In the genomic region with DNA sequence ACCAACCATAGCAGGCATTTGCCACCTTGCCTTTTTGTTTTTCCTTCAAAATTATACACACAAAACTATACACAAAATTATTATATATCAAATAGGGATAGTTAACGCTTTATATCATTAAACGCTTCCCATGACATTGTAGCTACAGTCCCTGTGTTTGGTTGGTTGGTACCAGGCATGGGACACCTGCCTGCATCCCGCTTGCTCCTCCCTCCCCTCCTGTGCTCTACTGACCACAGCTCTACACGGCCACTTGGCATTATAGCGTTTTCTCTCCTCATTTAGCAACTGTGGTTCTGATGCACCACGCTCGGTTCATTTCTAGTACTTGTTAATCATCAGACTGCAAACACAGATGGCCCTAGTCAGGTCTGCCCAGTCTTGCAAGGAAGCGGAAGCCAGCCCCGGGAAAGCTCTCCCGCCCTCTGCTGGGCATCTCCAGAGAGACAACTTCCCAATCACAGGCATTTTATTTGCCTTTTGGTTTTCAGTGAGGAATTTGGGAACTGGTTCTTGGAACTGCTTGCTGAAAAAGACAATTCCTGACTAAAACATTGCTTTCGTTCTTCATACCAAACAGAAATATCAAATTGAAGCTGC, we compare ENCODE assay signal across 9 mouse cellular contexts. TPM values are rescaled to one million over a fixed set of nuclear protein-coding genes. Genes with fewer than 3 reads are reported as not detected.
DNase-seq lines count a peak whose midpoint lies in the region; ATAC-seq lines count a peak whose summit lies in the region.
"Had no signal": no experiment of that assay in that cellular context is flagged by ENCODE, and none has a peak within 500 bp of the region (broad histone marks: within the 10 kb centered on the region; RNA-seq: fewer than 3 reads in every experiment).

No protein-coding gene starts in this region.

- WGBS in liver, embryonic 12.5 days (ENCODE audit: insufficient replicate concordance): 50% methylated on average over 11 of the region's 11 CpGs
- WGBS in embryonic facial prominence, embryonic 10.5 days: 50% methylated on average over 11 of the region's 11 CpGs
- 57% methylated on average over 11 of the region's 11 CpGs for WGBS in limb, embryonic 10.5 days
- WGBS in midbrain, embryonic 15.5 days: 41% methylated on average over 11 of the region's 11 CpGs

- H3K9me3 ChIP-seq in liver, embryonic 12.5 days (replicated peaks): no peaks in the 10 kb centered on the region
- H3K9me3 ChIP-seq in embryonic facial prominence, embryonic 10.5 days: no peaks in the 10 kb centered on the region
- no peaks in the 10 kb centered on the region for H3K9me3 ChIP-seq in limb, embryonic 10.5 days (replicated peaks)
- H3K9me3 ChIP-seq in midbrain, embryonic 15.5 days: no peaks in the 10 kb centered on the region
- H3K9me3 ChIP-seq: G1E had no signal

- H3K36me3 ChIP-seq in liver, embryonic 12.5 days: no peaks in the 10 kb centered on the region
- H3K36me3 ChIP-seq in embryonic facial prominence, embryonic 10.5 days (replicated peaks): no peaks in the 10 kb centered on the region
- H3K36me3 ChIP-seq in limb, embryonic 10.5 days: no peaks in the 10 kb centered on the region
- H3K36me3 ChIP-seq in midbrain, embryonic 15.5 days (replicated peaks): no peaks in the 10 kb centered on the region

- H3K4me2 ChIP-seq in liver, embryonic 12.5 days: no peak overlapping the region
- H3K4me2 ChIP-seq in midbrain, embryonic 15.5 days: peak overlapping the region; percentile 29; the same call in 1 of the 2 replicates

- peaks cover 3% of the 10 kb centered on the region; the same call in 1 of the 2 replicates for H3K4me1 ChIP-seq in liver, embryonic 12.5 days
- H3K4me1 ChIP-seq in embryonic facial prominence, embryonic 10.5 days: 0 out of 2 replicates have a peak, but pooled peaks cover 4% of the 10 kb centered on the region
- peaks cover 3% of the 10 kb centered on the region; the same call in 1 of the 2 replicates for H3K4me1 ChIP-seq in limb, embryonic 10.5 days
- peaks cover 10% of the 10 kb centered on the region for H3K4me1 ChIP-seq in midbrain, embryonic 15.5 days

- H3K4me3 ChIP-seq in liver, embryonic 12.5 days: no peak overlapping the region
- no peak overlapping the region for H3K4me3 ChIP-seq in embryonic facial prominence, embryonic 10.5 days
- H3K4me3 ChIP-seq in limb, embryonic 10.5 days: no peak overlapping the region
- H3K4me3 ChIP-seq in midbrain, embryonic 15.5 days: no peak overlapping the region

- peak; percentile 63 for DNase-seq in liver
- peak; percentile 82 for DNase-seq in embryonic facial prominence, embryonic 10.5 days (ENCODE audit: low spot score)
- peak; percentile 68 to 78 for DNase-seq in gastrocnemius, postnatal 4 days (ENCODE audit: low spot score in 2 of 2)
- DNase-seq in kidney, adult 8-10 months: peak; percentile 75 to 87
- peak; percentile 80 for DNase-seq in limb, embryonic 10.5 days (ENCODE audit: low spot score)
- DNase-seq in spleen, postnatal 10 days (ENCODE audit: low spot score in 2 of 2): peak; percentile 32 to 66

- no peaks in the 10 kb centered on the region for H3K27me3 ChIP-seq in liver, embryonic 12.5 days (replicated peaks)
- H3K27me3 ChIP-seq in embryonic facial prominence, embryonic 10.5 days (replicated peaks; ENCODE audit: low read depth, poor library complexity, severe bottlenecking): no peaks in the 10 kb centered on the region
- no peaks in the 10 kb centered on the region for H3K27me3 ChIP-seq in limb, embryonic 10.5 days (ENCODE audit: low read depth, poor library complexity, severe bottlenecking)
- H3K27me3 ChIP-seq in midbrain, embryonic 15.5 days (replicated peaks): no peaks in the 10 kb centered on the region

- H3K9ac ChIP-seq in liver, embryonic 12.5 days: no peak overlapping the region
- H3K9ac ChIP-seq in midbrain, embryonic 15.5 days: no peak overlapping the region

- H3K27ac ChIP-seq in liver, embryonic 12.5 days: no peak overlapping the region
- no peak overlapping the region for H3K27ac ChIP-seq in embryonic facial prominence, embryonic 10.5 days (replicated peaks)
- no peak overlapping the region for H3K27ac ChIP-seq in limb, embryonic 10.5 days
- H3K27ac ChIP-seq in midbrain, embryonic 15.5 days: no peak overlapping the region

- no peak for ATAC-seq in liver, embryonic 12.5 days
- ATAC-seq in midbrain, embryonic 15.5 days (replicated peaks): peak; percentile 76; the same call in 1 of the 2 replicates

RNA-seq across cellular contexts. Expression of a gene that starts 15.5 kb away (rescaled TPM):
- 21.4 and 23.1 TPM in 2 replicates for polyA plus RNA-seq in liver, embryonic 12.5 days (2016; fragmentation: Nextera tagmentation; extraction: Ambion mirVana)
- polyA plus RNA-seq in embryonic facial prominence, embryonic 10.5 days (2016; fragmentation: Nextera tagmentation; extraction: Ambion mirVana): 36.3 and 42.4 TPM in 2 replicates
- total RNA-seq in gastrocnemius, postnatal 4 days (2021): 1 to 10 TPM; 7.9 TPM
- polyA plus RNA-seq in limb, embryonic 10.5 days (2016; fragmentation: Nextera tagmentation; extraction: Ambion mirVana): 30.6 and 31.1 TPM in 2 replicates
- polyA plus RNA-seq in midbrain, embryonic 15.5 days (2015; fragmentation: Nextera tagmentation; extraction: Ambion mirVana): 32.9 and 33.7 TPM in 2 replicates

RNA-seq across cellular contexts. Expression of a gene that starts 15.8 kb away (rescaled TPM):
- 13.4 and 13.6 TPM in 2 replicates for polyA plus RNA-seq in liver, embryonic 12.5 days (2016; fragmentation: Nextera tagmentation; extraction: Ambion mirVana)
- polyA plus RNA-seq in embryonic facial prominence, embryonic 10.5 days (2016; fragmentation: Nextera tagmentation; extraction: Ambion mirVana): 20.4 and 24.9 TPM in 2 replicates
- total RNA-seq in gastrocnemius, postnatal 4 days (2021): 10 to 100 TPM in 1 of 2 experiments, 1 to 10 TPM in 1; 8.0 to 10.6 TPM
- polyA plus RNA-seq in limb, embryonic 10.5 days (2016; fragmentation: Nextera tagmentation; extraction: Ambion mirVana): 22.9 and 23.1 TPM in 2 replicates
- polyA plus RNA-seq in midbrain, embryonic 15.5 days (2015; fragmentation: Nextera tagmentation; extraction: Ambion mirVana): 11.4 and 11.9 TPM in 2 replicates
